Mouse (Mus musculus) neutrophil, adult 65 days (primary cell): ENCODE data around the gene 1700020A23Rik. TPM values are rescaled to one million over a fixed set of nuclear protein-coding genes. Genes with fewer than 3 reads are reported as not detected.

Source experiments
- total RNA-seq: library from RNA; stranded (reverse); gene quantifications from 2 replicates; pipeline ENCODE4 v1.2.4, GENCODE M21; 2023

1700020A23Rik gene
- not detected in 2 replicates for total RNA-seq

DNA sequence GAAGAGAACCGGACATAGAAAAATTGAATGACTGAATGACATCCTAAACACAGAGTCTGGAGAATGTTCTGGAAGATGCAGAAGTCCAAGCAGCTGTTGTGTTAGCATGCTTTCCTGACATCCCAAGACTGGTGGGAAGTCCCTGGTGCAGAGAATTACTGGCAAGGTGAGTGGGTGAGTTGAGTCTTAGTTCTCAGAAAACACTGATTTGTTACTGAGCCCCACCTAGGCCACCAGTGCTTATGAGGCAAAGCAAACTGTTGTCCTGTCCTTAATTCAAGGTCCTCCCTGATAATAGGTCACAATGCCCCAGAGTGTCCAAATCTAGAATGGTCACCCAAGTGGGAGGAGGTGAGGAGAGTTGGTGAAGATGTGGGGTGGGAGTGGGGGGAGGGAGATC is at the start of gene 1700020A23Rik, which contains the start of gene Gm28372:
TSS of gene 1700020A23Rik (plus strand) at position 321 of the 400 bp plus-strand sequence.
TSS of gene Gm28372 (plus strand) at position 301 of the 400 bp plus-strand sequence.

DNA sequence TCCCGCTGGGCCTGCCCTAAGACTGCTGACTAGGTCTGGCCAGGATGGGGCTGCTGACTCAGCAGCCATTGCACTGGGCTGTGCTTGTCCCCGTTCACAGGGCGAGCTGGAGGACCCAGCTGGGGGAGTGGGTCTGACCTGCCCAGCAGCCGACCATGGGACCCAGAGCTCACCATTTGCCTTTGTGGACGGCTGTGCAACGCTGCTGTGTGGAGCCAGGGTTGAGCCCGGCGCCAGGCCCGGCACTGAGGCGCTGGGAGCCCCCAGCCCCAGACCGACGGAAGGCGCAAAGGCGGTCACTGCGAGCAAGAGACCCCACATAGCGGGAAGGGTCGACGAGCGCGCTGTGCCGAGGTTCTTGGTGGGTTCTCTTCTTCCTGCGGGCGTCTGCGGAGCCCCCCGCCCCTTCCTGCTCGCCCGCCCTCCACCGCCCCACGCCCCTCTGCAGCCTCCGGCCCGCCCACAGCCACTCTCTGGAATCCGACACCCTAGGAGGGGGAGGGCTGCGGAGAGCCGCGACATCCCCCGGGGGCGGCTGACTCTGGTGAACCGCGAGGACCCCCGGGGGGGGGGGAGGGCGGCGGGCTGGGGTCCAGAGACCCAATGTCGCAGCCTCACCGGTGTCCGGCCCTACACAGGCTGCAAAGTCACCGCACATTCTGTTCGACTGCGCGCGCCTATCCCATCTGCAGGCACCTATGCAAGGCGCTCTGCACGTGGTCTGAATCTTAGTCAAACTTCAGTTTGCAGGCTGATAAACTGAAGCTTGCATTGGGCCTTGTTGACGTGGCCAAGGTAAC is 7.7 kb upstream of the 1700020A23Rik start, which contains the start of gene Cpxm1:
TSS of gene Cpxm1 (minus strand) at position 389 of the 800 bp plus-strand sequence.

DNA sequence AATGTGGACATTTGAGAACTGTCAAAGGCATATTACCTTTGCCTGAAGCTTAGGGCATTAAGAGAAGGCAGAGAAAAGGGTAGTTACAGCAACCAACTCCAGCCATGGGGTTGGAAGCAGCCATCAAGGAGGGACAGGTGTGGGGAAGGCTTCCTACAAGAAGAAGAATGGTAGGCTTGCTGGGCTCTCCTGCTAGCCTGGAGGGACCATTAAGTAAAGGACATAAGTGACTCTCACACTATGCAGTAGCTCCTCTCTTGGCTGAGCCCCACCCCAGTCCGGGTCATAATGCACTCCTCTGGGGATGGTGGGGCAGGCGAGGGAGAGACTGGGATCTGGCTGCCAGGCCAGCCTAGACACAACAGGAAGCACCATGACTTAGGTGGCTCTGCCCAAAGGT is 1.1 kb downstream of the 1700020A23Rik start, which contains the start of gene Tmem239:
TSS of gene Tmem239 (plus strand) at position 301 of the 400 bp plus-strand sequence.

DNA sequence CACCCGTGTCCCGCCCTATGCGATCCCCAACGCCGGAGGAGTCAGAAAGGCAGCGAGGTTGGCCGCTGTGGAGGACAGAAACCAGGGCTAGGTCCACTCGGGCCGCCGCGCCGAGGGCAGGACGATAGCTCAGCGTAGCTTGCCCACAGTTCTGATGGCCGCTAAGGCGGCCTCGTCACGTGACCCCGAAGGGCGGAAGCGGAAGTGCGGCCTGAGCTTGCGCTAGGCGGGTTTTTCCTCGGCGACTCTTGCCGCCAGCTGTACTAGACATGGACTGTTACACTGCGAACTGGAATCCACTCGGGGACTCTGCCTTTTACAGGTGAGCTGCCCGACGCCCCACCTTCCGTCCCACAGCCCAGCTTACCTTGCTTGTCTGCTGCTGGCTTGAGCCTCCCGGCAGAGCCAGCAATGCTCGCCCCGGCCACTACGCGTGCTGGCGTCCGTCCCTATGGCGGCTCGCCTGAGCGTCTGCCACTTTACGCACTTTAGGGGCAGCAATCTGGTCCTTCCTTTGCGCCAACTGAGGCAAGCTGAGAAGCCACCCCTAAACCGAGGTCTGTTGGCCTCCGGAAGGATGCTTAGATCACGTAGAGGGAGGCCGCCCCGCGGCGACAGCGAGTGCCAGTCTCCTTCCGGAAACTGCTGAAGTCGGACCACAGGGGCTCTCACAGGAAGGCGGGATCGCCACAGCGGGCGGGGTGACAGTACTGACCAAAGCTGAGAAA is 19.2 kb downstream of the 1700020A23Rik start, which contains the start of the genes Vps16 and Pced1a:
TSS of gene Vps16 (plus strand) at position 214 of the 728 bp plus-strand sequence.
TSS of gene Pced1a (minus strand) at position 576 of the 728 bp plus-strand sequence.

DNA sequence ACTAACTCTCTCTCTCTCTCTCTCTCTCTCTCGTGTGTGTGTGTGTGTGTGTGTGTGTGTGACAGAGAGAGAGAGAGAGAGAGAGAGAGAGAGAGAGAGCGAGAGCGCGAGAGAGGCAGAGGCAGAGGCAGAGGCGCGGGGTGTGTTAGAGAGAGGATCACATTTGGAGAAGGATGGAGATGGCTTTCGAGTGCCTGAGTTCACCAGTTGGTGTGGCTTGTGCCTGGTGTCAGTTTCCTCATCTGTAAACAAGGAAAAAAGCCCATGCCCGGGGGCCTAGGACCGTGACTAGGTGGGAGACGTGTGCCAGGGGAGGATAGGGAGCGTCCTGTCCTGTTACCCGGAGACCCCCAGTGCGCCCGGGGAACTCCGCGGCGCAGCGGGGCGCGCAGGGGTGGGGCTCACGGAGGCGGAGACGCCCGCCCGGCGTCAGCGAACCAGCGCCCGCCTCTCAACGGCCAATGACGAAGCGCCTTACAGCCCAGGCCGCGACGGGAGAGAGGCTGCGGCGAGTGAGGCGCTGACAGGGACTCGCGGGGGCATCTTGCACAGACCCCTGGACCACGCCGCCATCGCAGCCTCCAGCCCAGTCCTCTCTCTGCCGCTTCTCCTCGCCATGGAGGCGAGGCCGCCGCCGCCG is 44.9 kb downstream of the 1700020A23Rik start, which contains the start of gene Ptpra:
TSS of gene Ptpra (plus strand) at position 485 of the 640 bp plus-strand sequence.

Other genes starting within 250 kb of the 1700020A23Rik start
- gene Snrpb, start 225.9 kb upstream of the 1700020A23Rik start, total RNA-seq, result 116 and 127 TPM in 2 replicates
- gene Tmc2, start 210.1 kb upstream of the 1700020A23Rik start, total RNA-seq, result not detected in 2 replicates
- gene Nop56, start 130.8 kb upstream of the 1700020A23Rik start, total RNA-seq, result 52.8 and 95.3 TPM in 2 replicates
- gene Idh3b, start 120.7 kb upstream of the 1700020A23Rik start, total RNA-seq, result 38.7 and 50.2 TPM in 2 replicates
- not detected in 2 replicates for gene Ebf4, start 110.1 kb upstream of the 1700020A23Rik start, total RNA-seq
- 0.25 and 0.66 TPM in 2 replicates for gene Cpxm1, start 7.7 kb upstream of the 1700020A23Rik start, total RNA-seq
- not detected in 2 replicates for gene Gm28372, start within 50 bp of the 1700020A23Rik start, total RNA-seq
- not detected in 2 replicates for gene Tmem239, start 1.2 kb downstream of the 1700020A23Rik start, total RNA-seq
- 53.6 and 89.6 TPM in 2 replicates for gene Vps16, start 19.1 kb downstream of the 1700020A23Rik start, total RNA-seq
- 14.1 and 17.0 TPM in 2 replicates for gene Pced1a, start 19.4 kb downstream of the 1700020A23Rik start, total RNA-seq
- 66.3 and 68.3 TPM in 2 replicates for gene Ptpra, start 45.0 kb downstream of the 1700020A23Rik start, total RNA-seq
- gene Mrps26, start 158.5 kb downstream of the 1700020A23Rik start, total RNA-seq, result 25.8 and 25.9 TPM in 2 replicates
- gene Oxt, start 170.9 kb downstream of the 1700020A23Rik start, total RNA-seq, result not detected in 2 replicates
- gene Avp, start 177.3 kb downstream of the 1700020A23Rik start, total RNA-seq, result not detected in 2 replicates
- 2.1 and 2.4 TPM in 2 replicates for gene Fastkd5, start 224.8 kb downstream of the 1700020A23Rik start, total RNA-seq
- gene Ubox5, start 224.8 kb downstream of the 1700020A23Rik start, total RNA-seq, result 1.6 and 1.9 TPM in 2 replicates
- 0.82 and 1.3 TPM in 2 replicates for gene Lzts3, start 237.5 kb downstream of the 1700020A23Rik start, total RNA-seq